Mouse (Mus musculus): ENCODE results near the gene Sac3d1.
"Not testable (repeated sequence)": the region's sequence is repeated elsewhere in the genome, so short reads cannot be mapped to it uniquely, and the experiment has no call there.

The Sac3d1 gene

DNA sequence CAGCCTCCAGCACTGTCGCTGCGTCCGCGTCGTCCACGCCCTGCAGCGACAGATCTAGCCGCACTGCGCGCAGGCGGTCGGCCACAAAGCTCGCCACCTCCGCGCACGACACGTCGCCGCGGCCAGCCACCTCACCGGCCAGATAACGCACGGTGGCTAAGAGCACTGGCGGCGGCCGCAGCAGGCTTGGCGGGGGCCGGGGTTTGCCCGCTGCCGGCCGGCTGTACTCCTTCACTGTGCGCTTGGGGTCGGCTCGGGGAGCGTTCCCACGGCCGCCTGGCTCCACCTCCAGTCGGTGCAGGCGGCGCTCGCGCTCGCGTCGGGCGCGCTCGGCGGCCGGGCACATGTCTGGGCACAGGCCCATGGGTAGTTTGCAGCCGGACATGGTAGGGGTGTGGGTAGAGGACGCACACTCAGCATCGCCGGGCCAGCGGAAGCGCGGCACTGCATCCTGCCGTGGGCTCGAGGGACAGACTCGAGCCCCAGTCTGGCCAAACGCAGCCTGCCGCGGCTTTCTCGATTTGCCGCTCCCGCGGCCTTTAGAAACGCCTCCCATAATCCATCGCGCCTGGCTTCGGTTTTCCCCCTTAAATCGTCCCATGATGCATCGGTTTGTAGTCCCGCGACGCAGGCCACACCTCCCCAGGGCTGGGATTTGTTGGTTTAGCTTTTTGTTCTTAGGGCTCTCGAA is at the start of gene Sac3d1:
Gene Sac3d1, minus strand, starts transcription at position 665 of the 691 bp plus-strand sequence.
- DNase-seq, result peak; percentile 92 to 93

DNA sequence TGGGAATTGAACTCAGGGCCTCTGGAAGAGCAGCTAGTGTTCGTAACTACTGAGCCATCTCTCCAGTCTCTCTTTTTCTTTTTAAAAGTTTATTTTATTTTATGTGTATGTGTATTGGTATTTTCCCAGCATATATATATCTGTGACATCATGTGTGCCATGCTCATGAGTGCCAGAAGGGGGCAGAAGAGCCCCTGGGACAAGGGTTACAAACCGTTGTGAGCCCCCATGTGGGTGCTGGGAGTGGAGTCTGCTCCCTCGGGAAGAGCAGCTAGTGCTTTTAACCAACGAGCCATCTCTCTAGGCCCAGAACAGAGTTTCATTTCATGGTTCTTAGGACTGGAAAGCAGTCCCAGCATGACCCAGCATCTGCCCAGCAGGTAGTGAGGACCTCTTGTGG is 48.3 kb upstream of the Sac3d1 start:
- DNase-seq, result no peak

DNA sequence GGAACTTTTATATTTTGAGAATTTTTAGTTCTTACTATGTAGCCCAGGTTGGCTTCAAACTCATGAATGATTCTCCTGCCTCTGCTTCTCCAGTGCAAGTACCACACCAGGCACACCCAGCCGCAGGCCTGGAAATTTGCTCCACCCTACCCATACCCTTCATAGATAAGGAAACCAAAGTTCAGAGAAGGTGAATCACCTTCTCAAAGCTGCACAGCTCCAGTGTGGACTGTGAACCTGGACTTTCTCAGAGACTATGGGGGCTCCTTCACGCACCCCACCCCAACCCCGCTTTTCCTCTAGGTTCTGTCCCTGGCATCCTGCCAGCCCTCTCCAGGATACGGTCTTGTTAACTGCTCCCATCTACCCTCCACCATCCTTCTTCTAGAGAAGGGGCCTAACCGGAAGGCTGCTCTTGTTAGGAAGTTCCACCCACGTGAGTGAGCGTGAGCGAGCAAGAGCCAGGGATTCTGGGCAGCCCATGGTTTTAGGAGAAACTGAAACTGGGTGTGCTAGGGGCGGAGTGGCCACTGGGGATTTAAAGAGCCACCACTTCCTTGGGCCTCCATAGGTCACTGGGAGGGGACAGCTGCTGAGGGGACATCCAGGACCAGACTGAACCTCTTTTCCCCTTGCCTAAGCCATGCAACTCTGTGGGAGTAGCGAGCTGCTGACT is 45.6 kb upstream of the Sac3d1 start:
- peak; percentile 69 to 75 for DNase-seq

DNA sequence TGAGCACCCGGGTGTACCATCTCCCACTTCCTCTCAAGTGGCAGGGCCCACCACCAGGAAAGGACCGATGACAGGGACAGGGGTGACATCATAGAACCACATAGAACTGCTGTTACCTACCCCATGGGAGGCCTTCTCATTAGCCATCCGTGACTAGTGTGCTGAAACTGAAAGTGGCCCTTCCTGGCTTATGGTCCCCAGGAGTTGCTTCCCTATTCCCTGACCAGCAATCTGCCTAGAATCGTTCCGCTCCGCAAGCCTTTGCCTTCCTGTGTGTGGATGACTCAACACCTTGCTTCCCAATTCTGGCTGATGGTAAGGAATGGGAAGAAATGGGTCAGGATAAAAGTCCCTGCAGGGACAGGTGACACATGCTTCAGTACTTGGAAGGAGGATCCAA is 38.8 kb upstream of the Sac3d1 start:
- DNase-seq, result no peak

DNA sequence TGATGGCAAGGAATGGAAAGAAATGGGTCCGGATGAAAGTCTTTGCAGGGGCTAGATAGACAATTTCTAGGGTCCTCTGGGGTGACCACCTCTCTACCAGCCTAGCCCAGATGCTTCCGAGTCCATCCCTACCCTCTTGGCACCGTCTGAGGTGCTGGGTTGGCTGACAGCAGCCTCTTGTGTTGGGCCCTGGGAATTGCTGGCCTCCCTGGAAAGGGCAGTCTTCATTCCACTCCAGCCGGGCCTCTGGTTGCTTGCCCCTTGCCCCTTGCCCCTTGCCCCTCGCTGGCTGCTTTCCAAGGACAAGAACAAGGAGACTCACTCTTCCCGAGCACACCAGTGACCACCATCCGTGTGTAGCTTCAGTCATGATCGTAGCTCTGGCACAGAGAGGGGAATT is 37.9 kb upstream of the Sac3d1 start:
- DNase-seq, result no peak

DNA sequence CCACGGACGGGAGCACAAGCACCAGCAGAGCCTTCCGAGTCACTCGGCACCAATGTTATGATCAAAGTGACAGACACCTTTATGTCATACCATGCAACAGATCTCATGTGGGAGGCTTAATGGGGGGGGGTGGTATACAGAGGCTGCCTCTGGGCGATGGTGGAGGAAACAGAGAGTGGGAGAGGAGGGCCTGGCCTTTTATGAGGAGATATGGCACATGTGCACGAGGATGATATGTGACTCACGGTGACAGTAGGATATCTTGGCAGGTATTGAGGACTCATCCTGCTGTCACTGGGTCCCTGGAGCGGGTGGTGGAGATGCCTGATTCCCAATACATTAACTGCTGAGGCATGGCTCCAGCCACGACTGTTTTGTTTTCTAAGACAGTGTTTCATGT is 36.7 kb upstream of the Sac3d1 start:
- no peak for DNase-seq

DNA sequence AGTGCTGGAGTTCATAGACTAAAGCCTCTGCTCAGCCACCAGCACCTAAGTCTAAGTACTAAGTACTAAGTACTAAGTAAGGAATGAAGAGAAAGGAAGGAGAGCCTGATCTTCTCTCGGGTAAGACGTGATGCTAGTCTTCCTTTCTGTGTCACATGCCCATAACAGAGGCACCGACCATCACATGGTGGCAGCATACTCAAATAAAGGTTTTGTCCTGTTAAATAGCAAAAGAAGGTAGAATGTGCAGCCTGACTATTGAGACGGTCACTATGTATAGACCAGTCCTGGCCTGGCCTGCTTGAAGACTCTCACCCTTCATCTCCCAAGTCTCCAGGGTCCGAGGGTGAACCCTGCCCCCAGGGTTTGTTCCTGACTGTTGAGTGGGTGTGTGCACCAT is 26.4 kb upstream of the Sac3d1 start:
- no peak for DNase-seq

DNA sequence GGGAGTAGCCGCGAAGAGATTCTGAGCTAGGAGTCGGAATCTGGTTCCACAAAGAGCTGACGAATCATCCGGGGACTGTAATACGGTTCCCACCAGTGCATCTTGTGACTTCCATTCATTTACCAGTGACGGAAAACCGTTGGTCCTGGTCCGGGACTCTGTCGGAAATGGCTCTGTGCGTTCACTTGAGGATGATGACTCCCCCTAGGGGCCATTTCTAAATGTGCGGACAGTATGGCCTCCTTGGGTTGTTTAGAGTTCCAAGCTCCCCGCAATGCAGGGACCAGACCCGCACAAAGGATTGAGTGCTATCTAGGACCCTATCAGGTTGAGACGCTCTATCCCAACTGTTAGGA is 22.9 kb upstream of the Sac3d1 start, which contains the start of gene Arl2:
Gene Arl2, minus strand, starts transcription at position 155 of the 356 bp plus-strand sequence.
- DNase-seq, result peak; percentile 78 to 88

DNA sequence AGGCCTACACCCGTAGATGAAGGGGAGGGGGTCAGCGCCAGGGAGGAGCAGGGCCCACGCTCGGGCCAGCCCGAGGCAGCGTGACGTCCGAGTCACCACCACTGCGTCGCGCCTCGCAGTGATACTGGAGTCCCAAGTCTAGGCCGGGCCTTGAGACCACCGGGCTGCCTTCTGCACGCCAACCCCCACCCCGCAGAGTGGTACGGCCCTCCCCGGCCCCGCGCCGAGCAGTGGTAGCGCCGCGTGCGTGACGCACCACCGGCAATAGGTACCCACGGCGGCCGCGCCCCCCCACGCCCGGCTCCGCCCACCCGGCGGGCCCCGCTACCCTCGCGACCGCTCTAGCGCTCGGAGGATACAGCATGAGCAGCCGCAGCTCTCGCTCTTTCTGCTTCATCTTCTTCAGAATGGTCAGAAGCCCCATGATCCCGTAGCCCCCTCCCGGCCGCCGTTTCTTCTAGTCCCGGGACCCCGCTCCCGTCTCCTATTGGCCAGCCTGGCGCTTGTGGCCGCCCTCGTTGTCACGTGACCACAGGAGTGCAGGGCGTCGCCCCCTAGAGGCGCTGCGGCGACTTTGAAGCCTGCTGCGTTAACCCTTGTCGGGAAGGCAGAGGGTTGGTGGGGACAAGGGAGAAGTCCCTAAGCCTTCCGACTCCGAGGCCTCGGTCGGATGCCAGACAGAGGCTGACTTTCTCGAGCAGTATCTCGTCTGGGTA is 22.4 kb upstream of the Sac3d1 start, which contains the start of gene Batf2:
Gene Batf2, plus strand, starts transcription at position 306 of the 716 bp plus-strand sequence.
- peak; percentile 89 to 93 for DNase-seq

DNA sequence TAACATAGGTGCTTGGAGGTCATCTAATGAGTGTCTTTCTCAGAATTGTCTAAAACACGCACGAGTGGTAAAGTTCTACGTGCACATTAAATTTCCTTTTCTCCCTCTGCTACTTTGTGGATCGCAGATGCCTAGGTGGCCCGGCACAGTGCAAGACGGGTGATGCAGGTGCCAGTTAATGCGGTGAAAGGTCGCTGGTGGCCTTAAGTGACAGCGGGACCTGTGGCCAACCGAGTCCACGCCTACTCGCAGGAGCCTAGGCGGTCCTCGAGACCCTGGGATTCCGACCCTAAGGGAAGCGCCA is 21.9 kb upstream of the Sac3d1 start:
- no peak for DNase-seq

DNA sequence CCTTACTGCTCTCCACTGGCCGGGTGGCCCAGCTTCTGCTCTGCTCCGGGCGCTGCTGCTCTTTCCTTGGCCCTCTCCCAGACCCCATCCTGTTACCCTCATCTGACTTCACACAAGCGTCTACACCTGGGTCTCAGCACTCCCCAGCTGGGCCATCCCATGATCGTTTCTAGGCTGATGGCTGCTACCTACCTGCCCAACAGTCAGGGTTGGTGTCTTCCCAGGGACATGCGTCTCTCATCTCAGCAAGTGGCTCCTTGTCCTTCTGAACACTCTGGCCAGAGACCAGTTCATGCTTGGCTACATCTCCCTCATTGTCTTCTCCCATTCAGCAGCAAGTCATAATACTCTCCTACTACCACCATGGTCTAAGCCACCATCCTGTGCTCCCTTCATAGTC is 21.3 kb upstream of the Sac3d1 start:
- no peak for DNase-seq

DNA sequence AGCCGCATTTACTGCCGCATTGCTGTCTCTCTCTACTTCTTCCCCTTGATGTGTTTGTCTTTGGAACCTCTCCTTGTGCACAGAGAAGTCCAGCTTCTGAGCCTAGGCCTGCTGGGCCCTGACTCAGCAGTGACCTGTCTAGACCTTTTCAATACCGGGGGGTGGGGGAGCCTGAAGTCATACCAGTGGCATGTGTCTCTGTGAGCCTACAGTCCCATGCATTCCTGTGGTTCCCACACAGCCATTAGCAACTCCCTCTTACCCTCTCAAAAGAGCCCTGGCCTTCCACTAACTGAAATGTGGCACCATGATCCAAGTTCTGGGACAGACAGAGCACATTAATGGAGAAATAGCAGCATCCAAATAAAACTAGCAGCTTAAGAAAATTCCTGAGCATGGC is 17.9 kb upstream of the Sac3d1 start:
- DNase-seq, result no peak

DNA sequence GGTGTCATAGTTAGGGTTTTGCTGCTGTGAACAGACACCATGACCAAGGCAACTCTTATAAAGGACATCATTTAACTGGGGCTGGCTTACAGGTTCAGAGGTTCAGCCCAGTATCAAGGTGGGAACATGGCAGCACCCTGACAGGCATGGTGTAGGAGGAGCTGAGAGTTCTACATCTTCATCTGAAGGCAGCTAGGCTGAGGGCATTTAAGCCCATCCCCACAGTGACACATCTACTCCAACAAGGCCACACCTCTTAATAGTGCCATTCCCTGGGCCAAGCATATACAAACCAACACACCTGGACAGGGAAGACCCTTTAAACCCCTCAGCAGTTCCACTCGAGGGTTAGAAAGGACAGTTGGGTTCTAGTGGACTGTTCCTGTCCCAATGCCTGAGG is 14.7 kb upstream of the Sac3d1 start:
- not testable (repeated sequence) for DNase-seq

DNA sequence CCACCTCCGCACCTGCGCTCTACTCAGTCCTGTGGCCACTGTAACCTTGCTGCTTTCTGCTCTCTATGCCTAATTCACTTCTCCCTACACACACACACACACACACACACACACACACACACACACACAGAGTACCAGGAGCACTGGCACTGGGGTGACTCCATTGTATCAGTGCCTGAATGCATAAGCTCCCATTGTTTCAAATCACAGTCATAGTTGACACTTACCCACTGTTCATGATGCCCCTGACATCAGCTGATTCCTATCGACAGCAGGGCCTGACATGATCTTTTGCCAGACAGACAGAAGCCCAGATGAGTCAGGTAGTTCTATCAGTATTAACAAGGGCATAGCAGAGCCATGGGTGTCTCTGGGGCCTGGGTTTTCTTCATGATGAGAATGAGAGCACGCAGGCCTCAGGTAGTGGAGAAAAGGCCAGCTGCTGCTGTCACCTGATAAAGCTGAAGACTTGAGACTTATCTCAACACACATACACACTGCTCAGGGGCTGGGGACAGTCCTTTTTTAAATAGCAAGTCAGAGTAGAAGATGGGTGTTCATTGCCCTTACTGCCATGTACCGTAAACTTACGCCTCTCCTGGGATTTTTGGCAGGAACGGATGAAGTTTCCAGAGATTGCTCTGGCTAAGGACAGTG is 13.8 kb upstream of the Sac3d1 start:
- DNase-seq, result no peak

DNA sequence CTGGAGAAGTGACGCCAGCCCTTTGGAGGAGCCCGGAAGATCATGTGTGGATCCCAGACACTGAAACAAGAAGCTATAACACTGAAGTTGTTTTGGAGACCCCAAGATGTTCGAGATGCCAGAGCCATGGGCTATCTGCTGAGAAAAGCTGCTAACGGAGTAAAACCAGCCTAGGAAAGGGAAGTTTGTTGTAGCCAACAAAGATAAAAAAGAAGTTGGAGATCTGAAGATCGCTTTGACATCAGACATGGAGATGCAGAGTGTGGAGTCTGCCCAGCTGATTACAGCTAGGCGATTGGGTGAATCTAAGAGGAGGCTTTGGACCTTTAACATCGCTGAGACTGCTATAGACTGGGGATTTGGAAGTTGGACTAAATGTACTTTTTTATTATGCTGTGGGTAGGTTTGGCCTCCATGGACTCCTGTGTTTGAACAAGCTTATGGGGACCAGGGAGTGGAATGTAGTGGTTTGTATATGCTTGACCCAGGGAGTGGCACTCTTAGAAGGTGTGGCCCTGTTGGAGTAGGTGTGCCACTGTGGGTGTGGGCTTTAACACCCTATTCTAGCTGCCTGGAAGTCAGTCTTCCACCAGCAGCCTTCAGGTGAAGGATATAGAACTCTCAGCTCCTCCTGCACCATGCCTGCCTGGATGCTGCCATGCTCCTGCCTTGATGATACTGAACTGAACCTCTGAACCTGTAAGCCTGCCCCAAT is 12.1 kb upstream of the Sac3d1 start:
- DNase-seq, result peak in 1 of 2 experiments; percentile 28

DNA sequence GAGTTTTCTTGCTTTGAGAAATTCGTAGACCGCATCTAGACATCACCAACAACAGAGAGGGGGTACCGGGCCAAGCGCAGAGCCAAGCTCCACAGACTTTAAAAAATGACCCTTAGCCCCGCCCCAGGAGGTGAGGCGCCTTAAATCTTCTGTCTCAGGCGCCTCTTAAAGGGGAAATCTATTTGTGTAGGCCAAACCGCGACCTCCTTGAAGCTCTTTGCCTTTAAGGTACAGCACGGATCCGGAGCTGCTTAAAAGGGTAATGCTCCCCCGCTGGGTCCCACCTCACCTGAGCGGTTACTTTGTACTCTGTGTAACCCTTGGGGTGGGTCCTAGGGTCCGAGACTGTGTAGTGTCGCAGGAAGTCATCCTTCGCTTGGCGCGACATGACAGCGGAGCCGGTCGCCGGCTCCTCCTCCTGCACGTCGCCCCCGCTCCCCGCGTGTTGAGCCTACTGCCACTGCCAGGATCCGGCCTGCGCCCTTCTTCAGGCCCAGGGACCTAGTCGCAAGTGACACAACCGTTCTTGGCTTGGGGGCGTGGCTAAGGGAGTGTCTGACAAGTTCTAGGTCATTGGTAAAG is 9.4 kb upstream of the Sac3d1 start, which contains the start of gene Snx15:
Gene Snx15, minus strand, starts transcription at position 545 of the 582 bp plus-strand sequence.
- peak; percentile 97 to 98 for DNase-seq

DNA sequence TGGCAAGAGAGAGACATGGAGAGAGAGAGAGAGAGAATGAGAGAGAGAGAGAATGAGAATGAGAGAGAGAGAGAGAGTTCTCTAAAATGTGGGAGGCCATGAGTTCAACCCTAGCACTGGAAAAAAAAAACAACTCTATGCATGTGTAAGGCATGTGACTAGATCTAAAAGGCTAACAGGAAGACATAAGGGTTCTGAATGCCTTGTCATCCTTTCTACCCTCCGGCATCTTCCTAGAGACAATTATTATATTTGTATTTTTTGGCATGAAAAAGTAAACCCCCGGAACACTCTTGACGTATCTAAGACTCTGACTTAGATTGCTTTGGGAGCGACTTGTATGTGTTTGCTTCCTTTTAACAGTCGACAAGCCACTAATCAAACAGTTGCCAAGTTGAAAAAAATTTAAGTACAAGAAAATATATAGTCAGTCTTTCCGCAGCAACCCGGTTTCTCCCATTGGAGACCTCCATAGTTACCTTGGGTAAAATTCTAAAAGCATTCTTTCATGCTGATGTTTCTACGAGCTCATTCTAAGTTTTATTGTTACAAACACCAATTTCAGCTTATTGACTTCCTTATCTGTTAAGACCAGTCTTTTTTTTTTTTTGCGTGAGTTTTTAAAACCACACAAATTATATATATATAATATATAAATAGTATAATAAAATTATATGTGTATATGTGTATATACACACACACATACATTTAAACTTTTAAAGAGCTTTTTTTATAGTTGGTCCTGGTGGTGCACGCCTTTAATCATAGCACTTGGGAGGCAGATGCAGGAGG is 8.5 kb upstream of the Sac3d1 start:
- no peak for DNase-seq

DNA sequence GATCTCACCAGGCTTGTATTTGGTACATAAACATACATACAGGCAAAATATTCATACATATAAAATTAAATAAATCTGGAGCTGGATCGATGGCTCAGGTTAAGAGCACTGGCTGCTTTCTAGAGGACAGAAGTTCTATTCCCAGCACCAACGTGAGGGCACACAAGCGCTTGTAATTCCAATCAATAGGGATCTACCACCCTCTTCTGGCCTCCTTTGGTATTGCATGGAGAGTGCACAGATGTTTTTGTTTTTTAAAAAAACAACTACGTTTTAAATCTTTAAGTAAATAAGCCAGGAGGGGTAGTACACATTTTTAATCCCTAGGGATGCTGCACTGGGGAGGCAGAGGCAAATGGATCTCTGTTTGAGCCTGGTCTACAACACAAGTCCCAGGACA is 7.8 kb upstream of the Sac3d1 start:
- DNase-seq, result peak in 1 of 2 experiments; percentile 56

DNA sequence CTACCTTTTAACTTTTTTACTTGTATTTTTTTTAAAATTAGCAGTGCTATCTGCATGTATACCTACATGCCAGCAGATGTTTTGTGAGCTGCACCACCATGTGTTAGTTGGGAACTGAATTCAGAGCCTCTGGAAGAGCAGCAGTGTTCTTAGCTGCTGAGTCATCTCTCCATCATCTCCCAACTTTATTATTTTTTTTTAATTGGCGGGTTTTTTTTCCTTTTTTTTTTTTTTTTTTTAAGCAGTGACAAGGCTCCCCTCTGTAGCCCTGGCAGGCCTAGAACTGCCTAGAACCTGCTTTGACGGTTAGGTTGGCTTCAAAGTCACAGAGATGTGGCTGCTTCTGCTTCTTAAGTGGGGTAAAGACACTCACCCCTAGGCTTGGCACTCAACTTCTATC is 6.4 kb upstream of the Sac3d1 start:
- no peak for DNase-seq

DNA sequence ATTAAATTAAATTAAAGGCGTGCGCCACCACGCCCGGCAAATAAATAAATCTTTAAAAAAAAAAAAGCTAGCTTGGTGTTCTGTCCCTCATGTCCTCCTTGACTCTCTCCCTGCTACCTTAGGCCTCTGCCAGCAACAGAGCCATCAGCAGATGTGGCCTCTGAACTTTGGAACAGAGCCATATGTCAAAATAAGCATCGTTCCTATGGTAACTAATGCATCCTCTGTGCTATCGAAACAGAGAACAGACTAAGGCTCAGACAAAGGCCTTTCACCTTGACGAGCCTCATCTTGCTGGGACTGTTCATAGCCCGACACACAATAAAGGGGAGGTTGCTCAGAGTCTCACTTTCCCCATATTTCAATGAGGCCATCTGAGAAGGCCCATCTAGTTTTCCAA is 4.9 kb upstream of the Sac3d1 start:
- DNase-seq, result no peak

DNA sequence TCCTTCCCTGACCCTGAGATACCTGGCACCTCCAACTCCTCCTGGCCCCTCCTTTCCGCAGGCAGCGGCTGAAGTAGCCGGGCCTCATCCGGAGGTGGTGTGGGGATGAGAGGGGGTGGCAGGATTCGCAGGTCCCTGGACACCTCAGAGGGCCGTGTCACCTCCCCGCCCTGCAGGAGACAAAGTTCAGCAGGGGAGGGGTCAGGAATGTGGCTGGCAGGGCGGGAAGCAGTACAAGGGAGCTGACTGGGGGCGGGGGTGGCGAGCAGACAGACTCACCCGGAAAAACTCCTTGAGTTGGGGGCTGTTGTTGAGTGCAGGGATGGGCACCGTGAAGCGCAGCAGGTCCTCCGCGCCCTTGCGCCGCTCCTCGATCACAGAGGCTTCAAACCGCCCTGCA is 3.3 kb upstream of the Sac3d1 start:
- DNase-seq, result no peak

All from lung, adult 18-20 months (tissue).